Mouse (Mus musculus) testis, adult 2 months (tissue): Measurements from ENCODE around the gene Kif16b. TPM values are rescaled to one million over a fixed set of nuclear protein-coding genes. Genes with fewer than 3 reads are reported as not detected.

Experiments
- H3K27ac ChIP-seq: fragments of 200-500 bp; 2 replicates; pipeline ENCODE4 v1.5.1; 2012; ENCODE audit warnings: low read depth, low read length; ENCODE audit not compliant: control insufficient read depth, insufficient read depth
- H3K27me3 ChIP-seq: fragments of 200-500 bp; 2 replicates; pipeline ENCODE4 v1.6.1; 2012; ENCODE audit warnings: mild to moderate bottlenecking, low read length, moderate library complexity; ENCODE audit not compliant: control insufficient read depth, insufficient read depth
- H3K36me3 ChIP-seq: fragments of 200-500 bp; 2 replicates; pipeline ENCODE4 v1.6.1; 2012; ENCODE audit warnings: mild to moderate bottlenecking, low read length; ENCODE audit not compliant: control insufficient read depth, insufficient read depth
- H3K4me1 ChIP-seq: fragments of 200-500 bp; 2 replicates; pipeline ENCODE4 v1.6.1; 2012; ENCODE audit warnings: low read length; ENCODE audit not compliant: control insufficient read depth, insufficient read depth
- H3K4me3 ChIP-seq: fragments of 200-500 bp; 2 replicates; pipeline ENCODE4 v1.5.1; 2012; ENCODE audit warnings: low read depth, mild to moderate bottlenecking, low read length, moderate library complexity, mixed read lengths; ENCODE audit not compliant: control insufficient read depth
- CTCF ChIP-seq: fragments of 200-500 bp; IDR thresholded peaks from 2 replicates; pipeline ENCODE4 v1.5.1; 2012; ENCODE audit warnings: low read depth, mild to moderate bottlenecking, inconsistent platforms, low read length, moderate library complexity; ENCODE audit not compliant: control insufficient read depth, insufficient read depth, insufficient replicate concordance
- POLR2A ChIP-seq: fragments of 200-500 bp; IDR thresholded peaks from 2 replicates; pipeline ENCODE4 v1.6.1; 2012; ENCODE audit warnings: low read depth, mild to moderate bottlenecking, inconsistent platforms, low read length, moderate library complexity; ENCODE audit not compliant: control insufficient read depth
- polyA plus RNA-seq: library from polyadenylated mRNA; depleted of rRNA; stranded (reverse); fragments of >200 nt; gene quantifications from 2 replicates; pipeline ENCODE4 v1.2.3, GENCODE M21; 2012

The Kif16b gene
- polyA plus RNA-seq, 1 experiment: 11.9 TPM

DNA sequence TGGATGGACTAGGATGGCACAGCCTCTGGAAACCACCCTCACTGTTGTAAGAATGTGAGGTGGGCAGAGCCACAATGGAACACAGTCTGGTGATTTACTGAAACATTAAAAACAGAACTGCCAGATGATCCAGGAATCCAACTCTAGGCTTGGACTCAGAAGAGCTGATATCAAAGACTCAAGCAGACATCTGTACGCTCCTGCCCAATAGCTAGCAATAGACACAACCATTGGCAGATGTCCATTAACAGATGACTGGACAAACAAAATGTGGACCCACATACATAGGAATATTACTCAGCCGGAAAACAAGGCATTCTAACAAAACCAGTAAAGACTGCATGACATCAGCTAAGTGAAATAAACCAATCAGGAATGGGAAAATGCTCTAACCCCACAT lies 167.3 kb downstream of the Kif16b start:
- Histone ChIP-seq H3K4me1 (no peaks in the 10 kb centered on the region), H3K4me3 (no peak overlapping the region), H3K27ac (no peak overlapping the region), H3K36me3 (no peaks in the 10 kb centered on the region), H3K27me3 (no peaks in the 10 kb centered on the region)
- TF ChIP-seq CTCF: no peak
- TF ChIP-seq POLR2A: no peak

GRCm38 (mm10) chr2:142732370-142732769 lies 169.0 kb downstream of the Kif16b start:
- H3K27me3 ChIP-seq: no peaks in the 10 kb centered on the region
- TF ChIP-seq CTCF: no peak
- no peaks in the 10 kb centered on the region for H3K4me1 ChIP-seq
- H3K36me3 ChIP-seq: no peaks in the 10 kb centered on the region
- no peak overlapping the region for H3K27ac ChIP-seq
- H3K4me3 ChIP-seq: no peak overlapping the region

- TF ChIP-seq POLR2A (no peak), CTCF (no peak)
- no peaks in the 10 kb centered on the region for H3K27me3 ChIP-seq
- no peak overlapping the region for H3K27ac ChIP-seq
Observed at GRCm38 (mm10) chr2:142731778-142732092, 169.6 kb downstream of the Kif16b start.

DNA sequence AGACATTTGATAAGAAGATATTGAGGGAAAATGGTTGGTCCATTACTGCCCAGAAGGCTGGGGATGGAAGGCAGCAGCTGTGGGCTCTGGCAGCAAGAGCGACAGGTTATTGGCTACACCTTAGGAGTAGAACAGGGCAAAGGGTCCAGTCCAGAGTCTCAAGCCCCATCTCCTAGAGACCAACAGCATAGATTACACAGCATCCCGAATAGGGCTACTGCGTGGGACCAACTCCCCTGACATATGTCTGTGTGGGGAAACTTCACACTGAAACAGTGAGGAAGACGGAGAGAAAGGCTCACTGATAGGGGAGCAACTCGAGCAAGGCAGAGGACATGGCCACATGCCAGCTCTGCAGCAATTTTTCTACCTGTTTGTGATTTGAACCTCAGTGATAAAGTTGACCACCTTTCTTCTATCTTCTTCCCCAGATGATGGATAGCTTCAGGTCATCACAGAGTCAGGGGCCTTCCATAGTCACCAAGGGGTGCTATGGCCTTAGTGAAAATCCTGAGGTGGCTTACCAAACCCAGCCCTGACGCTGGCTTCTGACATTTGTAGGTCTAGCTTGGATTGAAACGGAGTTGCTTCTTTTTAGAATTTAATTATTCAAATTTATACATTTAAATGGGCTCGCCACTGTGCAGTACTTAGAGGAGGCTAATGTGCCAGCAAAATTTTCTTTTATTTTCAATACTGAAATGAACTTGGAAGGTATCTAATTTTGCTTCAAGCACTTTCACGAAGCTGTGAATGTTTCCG lies 170.1 kb downstream of the Kif16b start:
- H3K27me3 ChIP-seq: no peaks in the 10 kb centered on the region
- H3K4me1 ChIP-seq: no peaks in the 10 kb centered on the region
- no peak overlapping the region for H3K27ac ChIP-seq
- no peak for TF ChIP-seq CTCF
- no peak overlapping the region for H3K4me3 ChIP-seq
- H3K36me3 ChIP-seq: no peaks in the 10 kb centered on the region

More at GRCm38 (mm10) chr2:142731778-142732092, 169.6 kb downstream of the Kif16b start:
- Histone ChIP-seq H3K4me3 (no peak overlapping the region), H3K4me1 (no peaks in the 10 kb centered on the region), H3K36me3 (no peaks in the 10 kb centered on the region)

DNA sequence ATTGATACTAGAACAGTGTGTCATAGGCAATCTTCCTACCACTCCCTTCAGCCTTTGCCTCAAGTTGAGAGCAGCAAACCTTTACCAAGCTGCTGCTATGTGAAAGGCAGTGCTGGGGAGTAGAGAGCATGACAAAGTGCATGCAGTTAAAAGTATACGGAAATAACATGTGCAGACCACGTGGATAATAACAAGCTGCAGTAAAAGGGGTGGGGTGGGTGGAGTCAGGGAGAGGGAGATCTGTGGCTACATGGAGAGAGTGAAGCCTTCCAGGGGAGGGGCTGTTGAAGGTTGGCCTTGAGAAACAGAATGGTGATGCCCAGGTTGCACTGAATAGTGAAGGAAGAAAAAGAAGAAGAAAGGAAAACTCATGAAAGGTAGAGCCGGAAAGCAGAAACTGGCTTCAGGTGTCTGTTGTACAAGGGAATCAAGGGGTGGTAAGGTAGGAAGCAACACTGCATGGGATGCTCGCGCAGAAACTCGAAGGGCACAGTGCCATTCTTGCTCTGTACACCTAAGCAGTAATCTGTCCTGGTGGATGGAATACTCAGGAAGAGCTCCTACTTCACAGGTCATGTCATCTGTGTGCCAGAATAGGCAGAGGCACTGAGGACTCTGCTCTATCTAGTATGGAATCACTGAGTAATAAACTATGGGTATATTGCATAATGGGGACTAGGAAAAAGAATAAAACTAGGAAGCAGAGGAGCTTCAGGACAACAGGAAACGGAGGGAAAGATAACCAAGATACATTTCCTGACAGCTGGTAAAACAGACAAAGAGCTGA lies 176.9 kb downstream of the Kif16b start:
- H3K27ac ChIP-seq: no peak overlapping the region
- no peaks in the 10 kb centered on the region for H3K36me3 ChIP-seq

DNA sequence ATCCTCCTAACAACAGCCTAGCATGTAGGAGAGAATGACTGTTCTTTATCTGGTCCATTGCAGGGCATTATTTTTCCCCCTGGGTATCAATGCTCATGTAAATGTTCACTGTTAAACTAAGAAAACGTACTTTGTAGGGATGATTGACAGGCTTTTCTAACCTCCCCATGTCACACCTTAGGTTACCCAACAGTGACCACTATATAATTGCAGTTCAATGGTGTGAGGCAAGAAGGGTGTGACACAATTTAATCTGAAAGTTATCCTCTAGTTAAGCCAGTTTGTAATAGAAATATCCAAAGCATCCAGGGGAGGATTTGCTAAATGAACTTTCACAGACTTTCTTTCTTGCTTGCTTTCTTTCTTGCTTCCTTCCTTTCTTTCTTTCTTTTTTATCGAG lies 181.2 kb downstream of the Kif16b start:
- Histone ChIP-seq H3K27me3 (no peaks in the 10 kb centered on the region), H3K4me3 (no peak overlapping the region), H3K27ac (no peak overlapping the region), H3K4me1 (no peaks in the 10 kb centered on the region), H3K36me3 (no peaks in the 10 kb centered on the region)
- TF ChIP-seq POLR2A (no peak), CTCF (no peak)

More for the DNA sequence above, 176.9 kb downstream of the Kif16b start:
- H3K4me3 ChIP-seq: no peak overlapping the region
- no peak for TF ChIP-seq POLR2A
- no peak for TF ChIP-seq CTCF
- H3K27me3 ChIP-seq: no peaks in the 10 kb centered on the region
- H3K4me1 ChIP-seq: no peaks in the 10 kb centered on the region

DNA sequence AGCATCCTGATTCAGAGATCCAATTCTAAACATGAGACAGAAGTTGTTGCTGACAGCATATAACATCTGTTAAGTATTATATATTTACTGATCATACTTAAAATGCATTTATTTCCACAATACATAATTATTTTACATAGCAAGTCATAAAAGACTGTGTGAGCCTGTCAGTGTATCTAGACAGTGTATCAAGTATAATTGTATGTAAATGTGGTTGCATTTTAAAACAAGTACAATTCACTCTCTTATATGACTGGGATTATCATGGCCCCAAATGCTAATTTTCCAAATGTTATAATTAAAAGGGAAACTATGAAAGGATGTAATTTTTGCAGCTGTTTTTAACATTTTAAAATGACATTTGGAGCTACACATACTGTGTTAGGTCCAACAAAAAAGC lies 182.3 kb downstream of the Kif16b start:
- no peaks in the 10 kb centered on the region for H3K36me3 ChIP-seq
- TF ChIP-seq POLR2A: no peak
- no peak for TF ChIP-seq CTCF
- H3K4me1 ChIP-seq: no peaks in the 10 kb centered on the region
- no peak overlapping the region for H3K27ac ChIP-seq
- no peaks in the 10 kb centered on the region for H3K27me3 ChIP-seq
- H3K4me3 ChIP-seq: no peak overlapping the region
